Mouse (Mus musculus): ENCODE results near the gene Mef2a.

The Mef2a gene

DNA sequence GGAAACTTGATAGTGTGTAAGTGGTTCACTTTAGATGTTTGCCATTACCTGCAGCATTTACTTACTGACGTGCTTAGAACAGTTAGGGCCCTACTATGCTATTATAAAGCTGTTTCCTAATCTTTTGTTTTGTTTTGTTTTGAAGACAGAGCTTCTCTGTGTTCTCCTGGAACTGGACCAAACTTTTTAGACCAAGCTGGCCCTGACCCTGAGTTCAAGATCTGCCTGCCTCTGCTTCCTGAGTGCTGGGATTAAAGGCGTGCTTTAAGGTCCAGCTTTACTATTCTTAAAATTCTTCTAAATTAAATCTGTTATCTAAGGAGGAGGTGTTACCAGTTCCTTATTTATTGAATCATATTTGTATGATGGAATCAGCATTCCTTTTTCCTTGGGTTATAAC lies 126.6 kb downstream of the Mef2a start:
- in situ Hi-C loops (cut with MboI; ENCODE audit: low sequenced_read_pairs), result no loop called here

DNA sequence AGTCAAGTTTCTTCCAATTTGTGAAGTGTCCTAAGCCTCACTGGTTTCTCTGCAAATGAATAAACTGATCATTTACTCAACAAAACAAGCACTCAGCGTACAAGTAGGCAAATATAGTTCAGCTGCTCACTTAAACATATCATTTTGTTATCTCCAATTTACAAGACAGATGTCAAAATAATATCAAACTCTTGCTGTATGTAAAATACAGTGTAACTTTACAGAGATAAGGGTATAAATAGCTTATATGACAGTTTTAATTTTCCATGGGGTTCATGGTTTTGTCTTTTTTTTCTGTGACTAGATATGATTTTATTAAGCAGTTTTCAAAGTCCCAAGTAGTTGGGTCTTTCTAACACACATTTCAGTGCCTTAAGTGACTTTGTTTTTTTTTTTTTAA lies 127.4 kb downstream of the Mef2a start:
- in situ Hi-C loops (cut with MboI; ENCODE audit: low sequenced_read_pairs), result no loop called here

DNA sequence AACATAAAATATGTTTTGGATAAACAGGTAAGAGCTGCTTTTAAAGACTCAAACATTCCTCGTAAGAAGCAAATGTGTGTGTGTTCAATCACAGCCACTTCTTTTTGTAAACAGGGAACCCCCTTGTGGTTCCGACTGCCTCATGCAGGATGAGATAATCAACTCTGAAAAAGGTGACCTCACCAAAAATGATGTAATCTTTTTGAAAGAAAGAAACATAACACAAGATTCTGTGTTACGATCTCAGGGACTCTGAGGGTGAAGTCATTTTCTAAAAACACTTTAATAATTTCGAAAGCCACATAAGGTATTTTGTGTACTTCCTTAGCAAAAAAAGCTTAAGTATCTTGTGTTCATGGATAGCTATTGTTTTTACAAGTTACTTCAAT lies 128.8 kb downstream of the Mef2a start:
- in situ Hi-C loops (cut with MboI; ENCODE audit: low sequenced_read_pairs), result no loop called here

DNA sequence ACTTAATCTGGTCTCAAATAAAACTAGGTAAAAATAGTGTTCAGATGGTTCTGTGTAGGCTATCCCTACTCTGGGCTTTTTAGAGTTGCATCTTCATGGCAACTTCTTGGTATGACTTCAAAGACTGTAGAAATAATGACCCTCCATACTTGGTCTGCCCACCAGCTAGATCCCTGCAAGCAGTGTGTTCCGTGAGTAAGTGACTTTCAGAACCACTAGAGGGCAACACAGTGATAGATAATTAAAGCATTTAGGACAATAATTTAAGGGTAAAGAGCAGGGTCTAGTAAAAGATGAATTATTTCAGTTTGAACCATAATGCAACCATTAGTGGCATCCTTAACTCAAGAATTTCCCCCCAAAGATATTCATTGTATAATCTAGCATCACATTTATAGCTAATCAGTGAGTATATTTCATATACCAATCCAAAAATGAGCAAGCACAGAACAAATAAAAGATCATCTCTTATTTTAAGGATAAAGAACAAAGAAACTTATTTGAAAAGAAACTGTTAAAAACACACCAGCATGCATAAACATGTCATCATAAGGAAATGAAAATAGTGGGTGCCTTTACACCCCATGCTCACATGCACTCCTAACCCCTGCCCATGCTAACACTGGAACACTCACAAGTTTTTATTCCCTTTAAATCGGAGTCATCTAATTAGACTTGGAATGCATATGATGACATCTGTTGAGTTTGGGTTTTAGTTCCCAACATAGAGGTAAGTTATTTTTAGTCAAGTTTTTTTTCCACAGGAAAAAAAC lies 129.4 kb downstream of the Mef2a start:
- in situ Hi-C loops (cut with MboI; ENCODE audit: low sequenced_read_pairs), result no loop called here

DNA sequence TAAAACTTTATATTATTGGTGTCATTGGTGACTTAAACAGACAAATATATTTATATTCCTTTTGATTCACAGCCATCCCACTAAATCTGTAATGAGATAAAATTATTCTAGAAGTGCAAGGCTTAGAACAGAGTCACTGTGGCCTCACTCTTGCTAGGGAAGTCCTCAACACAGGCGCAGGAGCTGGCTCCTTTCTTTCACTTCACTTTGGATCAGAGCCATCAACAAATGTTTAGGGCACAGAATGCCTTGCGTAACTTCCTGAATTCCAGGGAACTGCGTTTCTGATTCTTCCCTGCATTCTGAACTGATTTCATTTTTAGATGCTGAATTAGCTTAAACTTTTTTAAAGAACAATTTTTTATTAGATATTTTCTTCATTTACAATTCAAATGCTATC lies 130.7 kb downstream of the Mef2a start:
- in situ Hi-C loops (cut with MboI; ENCODE audit: low sequenced_read_pairs), result no loop called here

DNA sequence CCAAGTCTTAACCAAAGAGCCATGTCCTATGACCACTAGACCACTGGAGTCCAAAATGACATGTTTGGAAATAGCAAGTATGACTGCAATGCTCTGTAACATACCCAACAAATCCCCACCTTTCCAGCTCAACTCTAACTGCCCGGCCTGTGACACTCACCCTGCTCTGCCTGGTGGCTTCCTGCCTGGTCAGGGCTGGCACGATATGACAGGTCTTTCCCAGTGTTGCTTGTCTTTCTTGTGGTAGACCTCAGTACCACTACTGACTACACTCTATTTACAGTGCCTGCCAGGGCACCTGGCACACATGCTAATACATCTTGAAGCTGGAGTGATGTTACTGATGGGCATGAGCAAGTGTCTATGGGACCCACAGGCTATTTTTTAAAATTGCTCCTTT lies 134.9 kb downstream of the Mef2a start:
- in situ Hi-C loops (cut with MboI; ENCODE audit: low sequenced_read_pairs), result loop anchor here (5.0 kb wide), 1 partner anchor 385 kb away; no protein-coding TSS in a partner anchor

DNA sequence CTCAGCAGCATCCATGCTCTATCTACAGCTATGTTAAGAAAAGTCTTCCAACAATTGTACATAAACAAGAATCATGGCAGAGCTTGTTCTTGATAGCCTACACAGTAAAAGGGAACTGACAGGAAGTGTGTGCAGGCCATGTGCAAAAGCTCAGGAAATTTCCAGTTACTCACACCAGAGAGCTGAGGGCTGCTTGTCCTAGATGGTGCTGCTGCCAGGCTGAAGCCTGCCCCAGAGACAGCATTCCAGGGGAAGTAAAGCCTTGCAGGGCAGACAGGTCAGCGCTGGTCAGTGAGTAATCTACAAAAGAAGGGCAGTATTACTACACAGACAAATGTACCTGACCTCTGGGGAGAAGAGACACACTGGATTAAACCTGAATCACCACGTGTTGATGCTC lies 136.3 kb downstream of the Mef2a start:
- in situ Hi-C loops (cut with MboI; ENCODE audit: low sequenced_read_pairs), result loop anchor here (5.0 kb wide), 1 partner anchor 386 kb away; no protein-coding TSS in a partner anchor

DNA sequence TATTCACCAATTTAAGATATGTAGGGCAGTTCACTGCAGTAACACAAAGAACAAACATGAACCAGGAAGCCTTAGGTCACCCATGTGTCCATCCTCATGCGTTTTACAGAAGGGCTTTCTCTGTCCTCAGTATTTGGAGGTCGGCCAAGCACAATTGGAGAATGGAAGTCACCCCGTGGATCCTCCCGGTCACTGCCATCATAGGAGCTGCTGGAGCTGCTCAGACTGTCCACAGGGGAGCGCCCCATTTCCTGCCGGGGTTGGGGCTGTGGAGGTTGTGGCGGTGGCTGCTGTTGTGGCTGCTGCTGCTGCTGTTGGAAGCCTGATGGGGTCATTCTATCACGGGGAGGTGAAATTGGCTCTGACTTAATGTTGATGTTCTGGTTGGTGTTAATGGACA lies 137.9 kb downstream of the Mef2a start:
- in situ Hi-C loops (cut with MboI; ENCODE audit: low sequenced_read_pairs), result loop anchor here (5.0 kb wide), 1 partner anchor 388 kb away; no protein-coding TSS in a partner anchor

DNA sequence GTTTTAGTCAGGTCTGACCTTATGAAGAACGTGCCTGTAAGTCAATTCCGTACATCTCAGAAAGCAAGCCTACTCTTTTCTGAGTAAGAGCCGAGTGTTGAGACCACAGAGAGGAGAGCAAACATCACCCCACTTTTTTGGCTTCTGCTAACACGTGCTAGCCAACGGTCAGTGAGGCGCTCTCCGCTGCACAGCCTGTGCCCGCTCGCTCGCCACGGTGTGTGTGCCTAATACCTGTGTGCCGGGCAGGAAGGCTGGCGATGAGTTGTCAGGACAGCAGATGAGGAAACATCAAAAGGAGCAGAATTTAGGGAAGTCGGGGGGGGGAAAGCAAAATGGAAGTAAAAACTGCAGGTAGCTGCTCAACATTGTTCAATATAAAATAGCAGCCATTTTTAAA lies 140.2 kb downstream of the Mef2a start:
- in situ Hi-C loops (cut with MboI; ENCODE audit: low sequenced_read_pairs), result no loop called here

DNA sequence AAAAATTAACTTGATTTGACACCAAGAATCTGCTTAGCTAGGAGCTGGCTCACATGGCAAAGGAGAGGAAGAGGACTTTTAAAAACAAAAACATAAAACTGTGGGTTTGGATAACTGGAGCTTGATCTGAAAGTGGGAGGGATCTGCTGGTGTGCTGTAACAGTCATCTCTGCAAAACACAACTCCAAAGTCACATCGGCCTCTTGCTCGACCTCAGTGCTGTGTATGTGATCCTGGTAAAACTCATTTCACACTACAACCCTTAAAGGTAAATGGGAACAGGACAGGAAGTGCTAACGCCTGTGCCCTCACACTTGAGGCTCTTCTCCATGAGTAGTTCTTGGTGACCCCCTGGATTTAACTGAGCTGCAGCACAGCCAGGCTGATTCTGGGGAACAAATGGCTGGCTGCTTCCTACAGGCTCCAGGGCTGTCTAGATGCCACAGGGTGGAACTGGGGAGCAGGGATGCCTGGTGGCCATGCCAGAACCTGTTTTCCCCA lies 142.0 kb downstream of the Mef2a start:
- in situ Hi-C loops (cut with MboI; ENCODE audit: low sequenced_read_pairs), result no loop called here

DNA sequence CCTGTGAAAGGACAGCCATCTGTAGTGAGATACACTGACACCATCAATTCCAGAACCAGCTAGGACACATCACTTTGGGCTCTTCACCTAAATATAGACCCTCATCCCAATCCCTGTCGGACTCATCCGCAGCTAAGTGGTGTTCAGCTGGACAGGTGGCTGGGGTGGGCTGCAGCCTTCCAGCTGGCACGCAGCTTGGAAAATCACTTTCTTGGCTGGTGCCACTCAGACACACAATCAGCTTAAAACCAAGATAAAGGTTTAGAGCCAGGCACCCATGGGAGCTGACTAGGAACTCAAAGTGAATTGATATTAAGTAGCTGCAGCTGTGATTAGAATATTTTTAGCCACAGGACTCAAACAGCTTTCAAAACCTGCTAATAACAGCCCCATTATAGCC lies 142.4 kb downstream of the Mef2a start:
- in situ Hi-C loops (cut with MboI; ENCODE audit: low sequenced_read_pairs), result no loop called here

DNA sequence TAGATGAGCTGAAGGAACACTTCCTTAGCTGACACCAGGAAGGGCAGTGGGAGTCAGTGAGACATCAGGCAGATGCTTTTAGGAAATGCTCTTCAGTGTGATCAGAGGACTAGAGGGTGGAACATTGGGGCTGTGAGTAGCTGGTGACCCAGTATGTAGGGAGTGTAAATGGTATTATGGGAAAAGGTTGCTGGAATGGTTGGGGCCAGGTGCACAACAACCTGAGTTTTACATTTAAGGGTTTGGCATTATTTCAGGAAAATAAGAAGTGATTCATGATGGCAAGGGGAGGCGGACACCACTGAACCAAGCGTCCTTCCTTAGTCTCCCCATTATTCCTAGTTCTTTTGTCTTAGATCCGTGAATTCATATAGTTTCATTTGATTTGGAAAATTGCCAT lies 143.0 kb downstream of the Mef2a start:
- in situ Hi-C loops (cut with MboI; ENCODE audit: low sequenced_read_pairs), result no loop called here

DNA sequence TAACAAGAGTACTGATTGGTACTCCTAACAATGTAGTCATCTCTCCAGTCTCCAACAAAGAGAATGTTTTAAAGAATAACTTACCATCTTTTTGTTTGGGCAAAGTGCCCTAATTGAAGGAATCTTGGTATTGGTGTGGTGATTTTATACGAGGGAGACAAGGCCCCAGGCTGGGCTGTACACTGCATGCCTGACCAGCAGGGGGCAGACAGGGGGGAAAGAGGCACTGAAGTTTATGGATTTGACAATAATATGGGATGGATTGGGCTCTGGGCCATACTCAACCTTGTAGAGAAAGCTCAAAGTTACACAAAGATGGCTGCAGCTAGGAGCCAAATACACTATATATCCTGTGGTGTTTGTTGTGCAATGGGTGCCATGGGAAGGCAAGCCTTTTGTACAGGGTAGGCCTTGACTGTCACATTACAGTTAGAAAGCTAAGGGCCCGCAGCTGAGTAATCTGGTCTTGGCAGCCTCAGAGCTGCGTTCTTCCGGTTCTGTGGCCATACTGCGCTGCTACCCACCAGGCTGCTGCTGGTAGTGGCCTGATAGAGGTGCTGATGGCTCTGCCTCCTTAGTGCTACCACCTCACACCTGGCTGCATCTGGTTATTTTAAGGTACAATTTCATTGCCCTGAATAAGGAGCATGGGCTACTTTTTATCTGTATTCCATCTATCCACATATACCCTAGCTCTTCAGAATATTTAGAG lies 143.6 kb downstream of the Mef2a start:
- in situ Hi-C loops (cut with MboI; ENCODE audit: low sequenced_read_pairs), result no loop called here

DNA sequence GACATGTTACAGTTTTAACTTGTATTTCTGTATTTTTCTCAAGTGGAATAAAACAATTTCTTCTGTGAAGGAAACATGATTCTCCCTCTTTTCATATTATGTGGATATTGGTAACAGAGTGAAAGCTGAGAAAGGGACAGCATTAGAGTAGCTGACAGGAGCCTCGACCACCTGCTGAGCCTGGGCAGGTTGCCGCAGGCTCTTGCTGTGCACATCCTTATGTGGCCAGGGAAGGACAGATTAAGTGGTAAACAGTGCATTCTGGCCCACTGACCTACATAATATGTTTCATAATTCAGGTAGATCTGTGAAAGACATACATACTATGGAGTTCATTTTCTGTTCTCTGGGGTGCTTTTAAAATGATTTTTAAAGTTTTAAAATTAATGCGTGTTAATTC lies 144.3 kb downstream of the Mef2a start:
- in situ Hi-C loops (cut with MboI; ENCODE audit: low sequenced_read_pairs), result no loop called here

DNA sequence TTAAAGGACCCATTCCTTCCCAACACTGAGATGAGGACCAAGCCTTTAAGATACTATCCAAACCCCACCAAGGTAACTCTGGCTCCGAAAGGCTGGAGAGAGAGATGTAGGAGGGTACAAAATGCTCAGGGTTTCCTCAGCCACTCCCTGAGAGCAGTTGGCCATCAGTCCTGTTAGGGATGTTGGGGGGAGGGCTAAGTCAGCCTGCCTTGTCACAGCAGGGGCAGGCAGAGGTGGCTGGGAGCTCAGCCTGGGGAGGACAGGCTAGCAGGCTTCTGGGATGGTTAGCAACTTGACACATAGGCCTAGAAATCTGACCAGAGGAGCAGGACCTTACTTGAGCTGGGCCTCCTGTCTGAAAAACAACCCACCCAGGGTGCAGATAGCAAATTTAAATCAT lies 145.1 kb downstream of the Mef2a start:
- in situ Hi-C loops (cut with MboI; ENCODE audit: low sequenced_read_pairs), result no loop called here

DNA sequence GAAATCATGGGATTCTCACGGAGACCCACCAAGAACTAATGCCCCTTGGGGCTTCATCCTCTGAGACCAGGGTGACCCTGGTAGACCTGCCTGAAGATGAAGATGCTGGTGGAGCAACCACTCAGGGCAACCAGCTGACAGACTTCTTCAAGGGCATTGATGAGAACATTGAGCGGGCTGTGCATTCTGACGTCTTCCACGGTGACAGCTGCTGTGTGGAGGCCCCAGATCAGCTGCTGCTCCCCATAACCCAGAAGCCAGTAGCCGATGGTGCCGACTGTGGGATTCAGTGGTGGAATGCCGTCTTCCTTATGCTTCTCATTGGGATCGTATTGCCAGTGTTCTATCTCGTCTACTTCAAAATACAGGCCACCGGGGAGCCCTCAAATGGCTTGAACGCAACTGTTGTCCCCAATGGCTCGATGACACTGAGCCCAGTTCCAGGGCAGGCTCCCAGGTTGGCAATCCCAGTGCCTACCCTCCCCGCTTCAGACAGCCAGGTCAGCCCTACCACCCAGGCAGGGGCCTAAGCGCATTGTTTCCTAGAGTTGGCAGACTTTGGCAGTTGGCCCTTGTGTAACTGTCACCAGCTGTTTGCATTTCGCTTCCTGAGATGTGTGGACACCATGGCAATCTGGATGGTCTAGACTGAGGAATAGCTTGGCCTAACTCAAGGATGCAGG lies 146.6 kb downstream of the Mef2a start:
- in situ Hi-C loops (cut with MboI; ENCODE audit: low sequenced_read_pairs), result no loop called here

DNA sequence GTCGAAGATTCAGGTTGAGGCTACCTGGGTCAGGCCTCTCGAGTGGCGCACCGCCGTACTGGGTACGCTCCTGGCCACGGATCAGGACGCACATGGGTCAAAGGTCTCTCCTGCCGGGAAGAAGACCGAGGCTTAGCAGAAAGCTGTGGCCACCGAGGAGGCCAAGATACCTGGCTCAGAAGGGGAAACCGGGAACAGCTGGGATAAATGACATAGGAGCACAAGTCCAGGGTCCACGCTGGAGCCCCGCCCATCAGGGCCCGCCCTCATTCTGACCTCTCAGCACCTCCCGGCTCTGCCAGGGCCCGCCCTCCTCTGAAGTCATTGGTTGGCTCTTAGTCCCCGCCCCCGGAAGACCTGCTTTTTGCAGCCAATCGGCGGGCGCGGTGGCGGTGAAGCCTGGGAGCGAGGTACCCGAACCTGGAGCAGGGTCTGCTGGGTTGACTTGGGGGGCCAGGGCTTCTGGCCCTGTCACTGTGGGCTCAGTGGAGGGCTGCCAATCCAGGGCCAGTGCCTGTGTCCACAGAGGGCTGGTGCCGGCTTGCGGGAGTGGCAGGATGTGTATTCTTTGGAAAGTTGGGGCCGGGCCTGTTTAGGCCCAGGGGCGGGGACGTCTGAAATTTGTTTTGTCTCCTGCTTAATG lies 150.3 kb downstream of the Mef2a start, which contains the start of gene Lysmd4:
Gene Lysmd4 (plus strand): TSS at position 325 of the 643 bp plus-strand sequence.
- in situ Hi-C loops (cut with MboI; ENCODE audit: low sequenced_read_pairs), result no loop called here

DNA sequence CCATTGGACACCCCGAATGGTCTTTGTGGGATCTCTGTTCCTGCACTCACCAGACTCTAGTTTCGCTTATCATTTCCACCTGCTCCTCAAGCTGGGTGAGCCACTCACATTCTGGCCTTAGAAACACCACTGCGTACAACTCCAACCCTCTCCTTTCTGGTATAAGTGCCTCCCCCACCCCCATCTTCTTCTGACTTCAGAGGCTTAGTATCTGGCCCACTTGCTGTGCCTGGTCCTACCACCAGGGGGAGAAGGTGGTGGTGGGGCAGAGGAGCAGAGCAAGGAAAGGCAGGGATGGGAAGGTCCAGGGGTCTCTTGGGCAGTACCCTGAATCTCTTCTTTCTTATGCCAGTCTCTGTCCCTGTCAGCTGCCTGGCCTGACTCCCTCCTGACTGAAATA lies 155.6 kb downstream of the Mef2a start:
- in situ Hi-C loops (cut with MboI; ENCODE audit: low sequenced_read_pairs), result no loop called here

DNA sequence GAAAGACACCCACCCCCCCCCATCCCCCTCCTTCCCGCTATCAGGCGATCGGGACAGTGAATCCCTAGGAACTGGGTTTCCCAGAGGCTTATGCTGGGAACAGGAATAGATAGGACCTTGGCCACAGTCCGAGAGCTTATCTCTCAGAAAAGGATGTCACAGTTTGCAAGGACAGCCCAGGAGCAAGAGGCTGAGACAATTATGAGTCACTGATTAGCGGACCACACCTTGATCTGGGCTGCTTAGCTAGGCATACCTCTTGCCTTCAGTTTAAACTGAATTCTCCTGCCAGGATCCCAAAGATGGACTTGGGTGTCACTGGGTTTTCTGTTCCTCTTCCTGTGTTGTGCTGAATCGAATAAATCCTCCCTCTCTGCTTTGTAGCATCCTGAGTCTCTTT lies 156.3 kb downstream of the Mef2a start:
- in situ Hi-C loops (cut with MboI; ENCODE audit: low sequenced_read_pairs), result no loop called here

DNA sequence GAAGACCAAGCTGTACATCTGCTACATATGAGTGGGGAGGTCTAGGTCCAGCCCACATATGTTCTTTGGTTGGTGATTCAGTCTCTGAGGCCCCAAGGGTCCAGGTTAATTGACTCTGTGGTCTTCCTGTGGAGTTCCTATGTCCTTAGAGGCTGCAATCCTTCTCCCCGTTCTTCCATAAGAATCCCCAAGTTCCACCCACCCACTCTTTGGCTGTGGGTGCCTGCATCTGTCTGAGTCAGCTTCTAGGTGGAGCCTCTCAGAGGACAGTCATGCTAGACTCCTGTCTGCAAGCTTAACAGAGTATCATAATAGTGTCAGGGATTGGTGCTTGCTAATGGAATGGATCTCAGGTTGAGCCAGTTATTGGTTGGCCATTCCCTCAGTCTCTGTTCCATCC lies 159.1 kb downstream of the Mef2a start:
- in situ Hi-C loops (cut with MboI; ENCODE audit: low sequenced_read_pairs), result no loop called here

DNA sequence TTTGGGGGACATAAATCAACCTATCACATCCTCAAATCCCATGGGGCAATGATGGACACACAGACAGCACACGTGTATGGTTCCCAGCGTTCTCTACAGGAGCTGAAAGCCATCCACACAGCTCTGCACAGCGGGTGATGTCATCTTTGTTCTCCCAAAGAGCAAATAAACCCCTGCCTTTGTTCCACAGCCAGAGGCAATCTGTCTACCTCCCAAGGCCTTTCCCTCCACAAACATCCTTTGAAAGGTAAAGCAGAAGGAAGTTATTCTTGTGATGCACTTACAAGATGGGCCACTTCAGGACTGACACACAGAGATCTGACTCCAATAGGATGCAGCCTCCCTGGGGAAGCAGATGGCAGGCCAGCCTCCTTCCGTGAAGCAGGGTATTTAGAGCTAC lies 160.7 kb downstream of the Mef2a start:
- in situ Hi-C loops (cut with MboI; ENCODE audit: low sequenced_read_pairs), result no loop called here
